ENCODE assay signal across 26 mouse cellular contexts in genomic region chr11:12376628-12377027, GRCm38 (mm10).
DNase-seq lines count a peak whose midpoint lies in the region; ATAC-seq and TF ChIP-seq lines count a peak whose summit lies in the region.
"Had no signal": no experiment of that assay in that cellular context is flagged by ENCODE, and none has a peak within 500 bp of the region (broad histone marks: within the 10 kb centered on the region; RNA-seq: fewer than 3 reads in every experiment).

No protein-coding gene starts in this region.

- H3K4me1 ChIP-seq in hindbrain, embryonic 12.5 days, result no peaks in the 10 kb centered on the region
- no peaks in the 10 kb centered on the region for H3K4me1 ChIP-seq in hindbrain, embryonic 16.5 days (ENCODE audit: control insufficient read depth, insufficient read depth, low read depth, low read length)
- no peaks in the 10 kb centered on the region for H3K4me1 ChIP-seq in forebrain, postnatal 0 days (ENCODE audit: insufficient read depth)
- H3K4me1 ChIP-seq in midbrain, embryonic 16.5 days (ENCODE audit: control insufficient read depth, insufficient read depth, low read length), result peaks cover 4% of the 10 kb centered on the region; the same call in 1 of the 2 replicates
- H3K4me1 ChIP-seq: heart, embryonic 12.5 days; limb, embryonic 15.5 days; megakaryocyte, embryonic 14.5 days; neural tube, embryonic 12.5 days had no signal

- no peak overlapping the region for H3K4me2 ChIP-seq in hindbrain, embryonic 12.5 days (replicated peaks)
- no peak overlapping the region for H3K4me2 ChIP-seq in hindbrain, embryonic 16.5 days (ENCODE audit: low read length)
- no peak overlapping the region for H3K4me2 ChIP-seq in forebrain, postnatal 0 days (ENCODE audit: low read depth)
- no peak overlapping the region for H3K4me2 ChIP-seq in midbrain, embryonic 16.5 days (ENCODE audit: low read length)
- H3K4me2 ChIP-seq: embryonic facial prominence, embryonic 15.5 days; heart, embryonic 12.5 days; limb, embryonic 15.5 days; lung, embryonic 14.5 days; neural tube, embryonic 12.5 days had no signal

- no peaks in the 10 kb centered on the region for H3K36me3 ChIP-seq in hindbrain, embryonic 12.5 days
- no peaks in the 10 kb centered on the region for H3K36me3 ChIP-seq in hindbrain, embryonic 16.5 days (ENCODE audit: control insufficient read depth, insufficient read depth, low read length)
- no peaks in the 10 kb centered on the region for H3K36me3 ChIP-seq in forebrain, postnatal 0 days (ENCODE audit: insufficient read depth)
- no peaks in the 10 kb centered on the region; the same call in 1 of the 2 replicates for H3K36me3 ChIP-seq in midbrain, embryonic 16.5 days (ENCODE audit: control insufficient read depth, insufficient read depth, low read length)
- H3K36me3 ChIP-seq: embryonic facial prominence, embryonic 15.5 days; heart, embryonic 12.5 days; limb, embryonic 15.5 days; neural tube, embryonic 12.5 days had no signal

- no peaks in the 10 kb centered on the region for H3K9me3 ChIP-seq in hindbrain, embryonic 12.5 days (replicated peaks)
- H3K9me3 ChIP-seq in hindbrain, embryonic 16.5 days (ENCODE audit: control insufficient read depth, low read length), result no peaks in the 10 kb centered on the region
- H3K9me3 ChIP-seq in forebrain, postnatal 0 days (ENCODE audit: low read length), result no peaks in the 10 kb centered on the region
- no peaks in the 10 kb centered on the region for H3K9me3 ChIP-seq in midbrain, embryonic 16.5 days (replicated peaks; ENCODE audit: control insufficient read depth, low read length, poor library complexity, severe bottlenecking)
- H3K9me3 ChIP-seq: embryonic facial prominence, embryonic 15.5 days; heart, embryonic 12.5 days; limb, embryonic 15.5 days; megakaryocyte, embryonic 14.5 days; neural tube, embryonic 12.5 days had no signal

- no peaks in the 10 kb centered on the region for H3K27me3 ChIP-seq in hindbrain, embryonic 12.5 days
- no peaks in the 10 kb centered on the region; the same call in 1 of the 2 replicates for H3K27me3 ChIP-seq in hindbrain, embryonic 16.5 days (replicated peaks; ENCODE audit: control insufficient read depth, insufficient read depth, low read length)
- H3K27me3 ChIP-seq in forebrain, postnatal 0 days (ENCODE audit: insufficient read depth, low read length), result no peaks in the 10 kb centered on the region
- H3K27me3 ChIP-seq in midbrain, embryonic 16.5 days (ENCODE audit: control insufficient read depth, insufficient read depth, low read depth, low read length), result no peaks in the 10 kb centered on the region
- H3K27me3 ChIP-seq: embryonic facial prominence, embryonic 15.5 days; heart, embryonic 12.5 days; limb, embryonic 15.5 days; megakaryocyte, embryonic 14.5 days; neural tube, embryonic 12.5 days had no signal

- H3K27ac ChIP-seq in hindbrain, embryonic 12.5 days, result no peak overlapping the region
- H3K27ac ChIP-seq in hindbrain, embryonic 16.5 days (ENCODE audit: low read depth, low read length), result no peak overlapping the region
- H3K27ac ChIP-seq in forebrain, postnatal 0 days (ENCODE audit: low read depth, low read length), result no peak overlapping the region
- no peak overlapping the region for H3K27ac ChIP-seq in midbrain, embryonic 16.5 days (ENCODE audit: low read length)
- H3K27ac ChIP-seq: embryonic facial prominence, embryonic 15.5 days; kidney, postnatal 0 days; limb, embryonic 15.5 days; liver, embryonic 14.5 days; neural tube, embryonic 12.5 days had no signal

- no peak overlapping the region for H3K9ac ChIP-seq in hindbrain, embryonic 12.5 days
- H3K9ac ChIP-seq in hindbrain, embryonic 16.5 days (ENCODE audit: low read depth, low read length), result no peak overlapping the region
- no peak overlapping the region for H3K9ac ChIP-seq in forebrain, postnatal 0 days
- H3K9ac ChIP-seq in midbrain, embryonic 16.5 days (ENCODE audit: low read depth, low read length), result no peak overlapping the region
- H3K9ac ChIP-seq: embryonic facial prominence, embryonic 15.5 days; heart, embryonic 12.5 days; limb, embryonic 15.5 days; liver, embryonic 14.5 days; lung, embryonic 14.5 days; neural tube, embryonic 12.5 days had no signal

- WGBS in hindbrain, embryonic 12.5 days, result 45% methylated on average over 3 of the region's 3 CpGs
- WGBS in hindbrain, embryonic 16.5 days, result 42% methylated on average over 3 of the region's 3 CpGs
- 14% methylated on average over 3 of the region's 3 CpGs for WGBS in forebrain, postnatal 0 days
- WGBS in midbrain, embryonic 16.5 days, result 15% methylated on average over 3 of the region's 3 CpGs

- peak; percentile 26 for DNase-seq in embryo, embryonic 11 days
- DNase-seq in forebrain, postnatal 0 days, result no peak
- no peak for DNase-seq in frontal cortex, adult 2 months (ENCODE audit: extremely low spot score in 1 of 2, low spot score in 1 of 2)
- no peak for DNase-seq in testis, postnatal 14 days (ENCODE audit: low spot score)
- DNase-seq: adrenal gland, postnatal 36 days; cerebellum, adult 11 months; cerebellum, postnatal 10 days; gastrocnemius, postnatal 25 days; heart, adult 18-20 months; heart, postnatal 10 days; kidney, adult 2 months; layer of hippocampus, adult 9-11 months; left cerebral cortex, postnatal 4 days; lung, embryonic 14.5 days; lung, postnatal 36 days had no signal

- H3K4me3 ChIP-seq in hindbrain, embryonic 12.5 days, result no peak overlapping the region
- no peak overlapping the region for H3K4me3 ChIP-seq in hindbrain, embryonic 16.5 days (ENCODE audit: low read length)
- H3K4me3 ChIP-seq in forebrain, postnatal 0 days (ENCODE audit: low read depth, low read length), result no peak overlapping the region
- no peak overlapping the region for H3K4me3 ChIP-seq in midbrain, embryonic 16.5 days (ENCODE audit: low read depth, low read length)
- H3K4me3 ChIP-seq: embryonic facial prominence, embryonic 15.5 days; heart, embryonic 12.5 days; limb, embryonic 15.5 days; megakaryocyte, embryonic 14.5 days; neural tube, embryonic 12.5 days had no signal

- peak; percentile 32; the same call in 1 of the 2 replicates for ATAC-seq in hindbrain, embryonic 12.5 days (ENCODE audit: low FRiP score)
- ATAC-seq in hindbrain, embryonic 16.5 days, result no peak
- ATAC-seq in forebrain, postnatal 0 days, result peak; percentile 36; the same call in 1 of the 2 replicates
- ATAC-seq in midbrain, embryonic 16.5 days, result peak; percentile 55; the same call in 1 of the 2 replicates
- ATAC-seq: CD4-positive, CD25-positive, alpha-beta regulatory T cell, adult 4 months had no signal

- TF ChIP-seq CTCF in forebrain, postnatal 0 days (IDR thresholded peaks at IDR 0.05; ENCODE audit: low read depth), result no peak
